Mouse (Mus musculus): ENCODE measurements around the gene Hba-a2. TPM values are rescaled to one million over a fixed set of nuclear protein-coding genes. Genes with fewer than 3 reads are reported as not detected.
"Not testable (repeated sequence)": the region's sequence is repeated elsewhere in the genome, so short reads cannot be mapped to it uniquely, and the experiment has no call there.

Gene Hba-a2
- polyA plus RNA-seq, 1 experiment from 2014 or later, result 27,825 TPM

DNA sequence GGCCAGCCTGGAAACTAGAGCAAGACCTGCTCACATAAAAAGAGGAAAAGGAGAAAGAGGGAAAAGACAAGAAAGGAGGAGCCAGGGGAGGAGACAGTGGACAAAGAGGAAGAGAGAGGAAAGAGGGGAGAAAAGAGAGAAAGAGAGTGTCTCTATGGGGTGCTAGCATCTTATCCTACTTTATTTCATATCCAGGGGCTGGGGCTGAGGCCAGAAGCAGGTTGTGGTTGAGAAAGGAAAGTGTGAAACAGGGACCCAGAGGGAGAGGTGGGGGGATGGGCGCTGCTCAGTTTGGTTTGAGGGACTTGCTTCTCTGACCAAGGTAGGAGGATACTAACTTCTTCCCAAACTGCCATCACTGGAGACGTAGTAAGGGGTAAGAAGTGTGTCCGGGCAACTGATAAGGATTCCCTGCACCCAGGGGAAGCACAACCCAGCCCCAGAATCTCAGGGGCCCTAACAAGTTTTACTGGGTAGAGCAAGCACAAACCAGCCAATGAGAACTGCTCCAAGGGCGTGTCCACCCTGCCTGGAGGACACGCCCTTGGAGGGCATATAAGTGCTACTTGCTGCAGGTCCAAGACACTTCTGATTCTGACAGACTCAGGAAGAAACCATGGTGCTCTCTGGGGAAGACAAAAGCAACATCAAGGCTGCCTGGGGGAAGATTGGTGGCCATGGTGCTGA lies 13.1 kb upstream of the Hba-a2 start, which contains the start of gene Hba-a1:
Gene Hba-a1 (plus strand): TSS at position 421 of the 687 bp plus-strand sequence.
- H3K4me2 ChIP-seq; H3K4me3 ChIP-seq; H3K4me1 ChIP-seq (replicated peaks); H3K36me3 ChIP-seq; H3K9ac ChIP-seq; H3K9me3 ChIP-seq (replicated peaks): not testable (repeated sequence)
- peak within 1 kb of the TSS; percentile 75 for H3K27ac ChIP-seq (ENCODE audit: poor library complexity, severe bottlenecking)
- peaks cover 42% of the 10 kb centered on the region for H3K27me3 ChIP-seq (replicated peaks)
- ATAC-seq (ENCODE audit: insufficient number of reproducible peaks, low FRiP score), result peak; percentile 83
- WGBS, result 71% methylated on average over 1 of the region's 5 CpGs

DNA sequence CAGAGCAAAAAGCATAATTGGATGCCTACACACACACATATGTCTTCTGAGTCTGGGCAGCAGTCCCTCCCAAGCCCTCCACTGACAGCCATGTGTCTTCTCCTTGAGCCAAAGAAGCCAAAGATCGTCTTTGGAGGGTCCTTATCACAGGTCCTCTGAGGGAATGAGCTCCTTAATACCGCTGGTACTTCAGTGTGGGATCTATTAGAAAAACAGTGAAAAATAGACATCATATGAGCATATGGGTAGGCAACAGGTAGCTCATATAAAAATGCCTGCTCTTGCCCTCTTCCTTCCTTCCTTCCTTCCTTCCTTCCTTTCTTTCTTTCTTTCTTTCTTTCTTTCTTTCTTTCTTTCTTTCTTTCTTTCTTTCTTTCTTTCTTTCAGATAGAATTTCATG lies 11.7 kb upstream of the Hba-a2 start:
- peak; percentile 4; the same call in 1 of the 2 replicates for ATAC-seq (ENCODE audit: insufficient number of reproducible peaks, low FRiP score)
- WGBS, result 35% methylated on average over 2 of the region's 2 CpGs
- not testable (repeated sequence) for H3K4me3 ChIP-seq; H3K9me3 ChIP-seq (replicated peaks); H3K4me1 ChIP-seq (replicated peaks); H3K27ac ChIP-seq (ENCODE audit: poor library complexity, severe bottlenecking); H3K4me2 ChIP-seq; H3K9ac ChIP-seq; H3K36me3 ChIP-seq
- H3K27me3 ChIP-seq (replicated peaks), result peaks cover 37% of the 10 kb centered on the region

DNA sequence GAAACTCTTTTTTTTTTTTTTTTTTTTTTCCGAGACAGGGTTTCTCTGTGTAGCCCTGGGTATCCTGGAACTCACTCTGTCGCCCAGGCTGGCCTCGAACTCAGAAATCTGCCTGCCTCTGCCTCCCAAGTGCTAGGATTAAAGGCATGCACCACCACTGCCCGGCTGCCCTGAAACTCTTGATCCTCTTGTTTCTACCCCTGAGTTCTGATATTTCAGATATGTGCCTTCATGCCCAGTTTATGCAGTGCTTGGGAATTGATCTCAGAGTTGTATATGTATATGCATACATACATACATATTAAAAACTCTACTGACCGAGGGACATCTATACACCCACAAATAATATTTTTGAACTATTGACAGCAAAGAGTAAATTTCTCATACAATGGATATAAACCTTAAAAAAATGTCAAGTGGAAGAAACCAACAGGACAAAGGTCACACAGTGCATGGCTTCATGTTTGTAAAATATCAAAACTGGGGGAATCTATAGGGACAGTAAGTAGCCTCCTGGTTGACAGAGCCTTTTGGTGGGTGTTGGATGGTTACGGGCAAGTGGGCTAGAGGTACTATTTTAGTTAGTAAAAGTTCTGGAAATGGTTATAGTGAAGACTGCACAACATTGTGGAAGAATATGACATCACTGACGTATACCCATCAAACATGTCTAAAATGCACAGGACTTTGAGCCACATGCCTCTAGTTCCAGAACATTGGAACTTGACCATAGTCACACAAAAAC lies 11.1 kb upstream of the Hba-a2 start:
- no peaks in the 10 kb centered on the region for H3K9me3 ChIP-seq (replicated peaks)
- H3K4me3 ChIP-seq, result no peak overlapping the region
- WGBS, result 67% methylated on average over 7 of the region's 7 CpGs
- no peak overlapping the region for H3K27ac ChIP-seq (ENCODE audit: poor library complexity, severe bottlenecking)
- H3K4me2 ChIP-seq, result no peak overlapping the region
- H3K9ac ChIP-seq, result no peak overlapping the region
- peaks cover 32% of the 10 kb centered on the region for H3K27me3 ChIP-seq (replicated peaks)
- no peaks in the 10 kb centered on the region for H3K4me1 ChIP-seq (replicated peaks)
- no peaks in the 10 kb centered on the region for H3K36me3 ChIP-seq
- ATAC-seq (ENCODE audit: insufficient number of reproducible peaks, low FRiP score), result peak; percentile 46

DNA sequence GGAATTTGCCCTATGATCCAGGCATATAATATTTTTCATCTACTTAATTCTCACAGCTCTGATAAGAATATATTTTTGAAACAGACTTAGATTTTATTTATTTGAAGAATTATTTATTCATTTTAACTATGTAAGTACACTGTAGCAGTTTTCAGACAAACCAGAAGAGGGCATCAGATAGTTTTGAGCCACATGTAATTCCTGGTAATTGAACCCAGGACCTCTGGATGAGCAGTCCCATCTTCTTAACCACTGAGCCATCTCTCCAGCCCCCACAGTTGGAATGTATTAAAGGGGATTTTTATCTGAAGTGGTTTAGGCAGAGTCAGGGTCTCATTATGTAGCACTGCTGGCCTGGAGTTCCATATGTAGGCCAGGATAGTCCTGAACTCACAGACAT lies 10.4 kb upstream of the Hba-a2 start:
- ATAC-seq (ENCODE audit: insufficient number of reproducible peaks, low FRiP score); H3K27ac ChIP-seq (ENCODE audit: poor library complexity, severe bottlenecking): not testable (repeated sequence)
- peaks cover 25% of the 10 kb centered on the region for H3K27me3 ChIP-seq (replicated peaks)

DNA sequence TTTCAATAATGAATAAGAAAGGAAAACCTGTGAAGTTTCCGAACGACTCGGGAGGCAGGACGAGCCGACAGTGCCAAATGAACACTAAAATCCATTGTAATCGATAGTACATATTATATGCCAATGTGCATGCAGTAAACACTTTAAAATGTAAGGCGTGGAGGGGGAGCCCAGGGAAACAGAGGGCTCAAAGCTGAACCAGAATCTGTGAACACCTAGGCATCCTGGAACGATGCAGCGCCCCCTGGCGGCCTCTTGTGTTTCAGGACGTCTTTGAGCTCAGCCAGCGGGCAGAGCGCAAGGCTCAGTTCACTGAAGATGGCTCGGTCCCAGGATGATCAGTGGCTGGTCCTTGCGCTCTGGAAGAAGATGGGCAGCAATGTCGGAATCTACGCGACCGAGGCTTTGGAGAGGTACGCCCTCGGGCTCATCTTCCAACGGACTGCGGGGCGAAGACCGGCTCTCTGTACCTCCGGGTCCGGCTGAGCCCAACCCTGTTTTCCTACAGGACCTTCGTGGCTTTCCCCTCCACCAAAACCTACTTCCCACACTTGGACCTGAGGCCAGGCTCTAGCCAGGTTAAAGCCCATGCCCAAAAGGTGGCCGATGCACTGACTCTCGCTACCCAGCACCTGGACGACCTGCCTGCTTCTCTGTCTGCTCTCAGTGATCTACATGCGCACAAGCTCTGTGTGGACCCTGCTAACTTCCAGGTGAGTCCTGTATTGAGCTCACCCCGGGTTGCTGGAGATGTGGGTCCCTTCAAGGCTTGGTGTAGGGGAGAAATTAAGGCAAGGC lies 9.4 kb upstream of the Hba-a2 start, which contains the start of gene Hbq1b:
Gene Hbq1b (plus strand): TSS at position 271 of the 798 bp plus-strand sequence.
- peak within 1 kb of the TSS; percentile 20 for H3K4me3 ChIP-seq
- peaks cover 16% of the 10 kb centered on the region for H3K27me3 ChIP-seq (replicated peaks)
- WGBS, result 18% methylated on average over 32 of the region's 33 CpGs
- not testable (repeated sequence) for H3K9me3 ChIP-seq (replicated peaks); H3K4me1 ChIP-seq (replicated peaks); H3K36me3 ChIP-seq
- peak within 1 kb of the TSS; percentile 35; the same call in 1 of the 2 replicates for H3K9ac ChIP-seq
- ATAC-seq (ENCODE audit: insufficient number of reproducible peaks, low FRiP score), result peak; percentile 40; the same call in 1 of the 2 replicates
- peak within 1 kb of the TSS; percentile 39; the same call in 1 of the 2 replicates for H3K27ac ChIP-seq (ENCODE audit: poor library complexity, severe bottlenecking)
- peak within 1 kb of the TSS; percentile 59 for H3K4me2 ChIP-seq

More for the DNA sequence above, 10.4 kb upstream of the Hba-a2 start:
- H3K9ac ChIP-seq; H3K4me2 ChIP-seq; H3K4me1 ChIP-seq (replicated peaks); H3K9me3 ChIP-seq (replicated peaks); H3K36me3 ChIP-seq; H3K4me3 ChIP-seq: not testable (repeated sequence)

DNA sequence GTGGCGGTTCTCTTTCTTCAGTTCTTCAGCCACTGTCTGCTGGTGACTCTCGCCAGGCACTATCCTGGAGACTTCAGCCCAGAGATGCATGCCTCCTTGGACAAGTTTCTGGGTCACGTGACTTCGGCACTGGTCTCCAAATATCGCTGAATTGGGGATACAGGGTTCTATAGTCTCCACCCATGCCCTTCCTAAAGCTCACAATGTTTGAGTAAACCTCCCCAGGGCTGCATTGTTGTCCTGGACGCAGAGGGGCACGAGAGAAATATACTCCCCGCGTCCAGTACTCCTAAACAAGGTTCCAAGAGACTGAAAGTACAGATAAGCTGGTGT lies 8.8 kb upstream of the Hba-a2 start:
- Histone ChIP-seq H3K36me3 (no peaks in the 10 kb centered on the region), H3K4me3 (peak overlapping the region; percentile 20), H3K9ac (no peak overlapping the region), H3K27me3 (replicated peaks) (peaks cover 15% of the 10 kb centered on the region), H3K4me1 (replicated peaks) (no peaks in the 10 kb centered on the region), H3K9me3 (replicated peaks) (no peaks in the 10 kb centered on the region), H3K4me2 (no peak overlapping the region), H3K27ac (ENCODE audit: poor library complexity, severe bottlenecking) (peak overlapping the region; percentile 39; the same call in 1 of the 2 replicates)
- 63% methylated on average over 9 of the region's 9 CpGs for WGBS
- no peak for ATAC-seq (ENCODE audit: insufficient number of reproducible peaks, low FRiP score)

DNA sequence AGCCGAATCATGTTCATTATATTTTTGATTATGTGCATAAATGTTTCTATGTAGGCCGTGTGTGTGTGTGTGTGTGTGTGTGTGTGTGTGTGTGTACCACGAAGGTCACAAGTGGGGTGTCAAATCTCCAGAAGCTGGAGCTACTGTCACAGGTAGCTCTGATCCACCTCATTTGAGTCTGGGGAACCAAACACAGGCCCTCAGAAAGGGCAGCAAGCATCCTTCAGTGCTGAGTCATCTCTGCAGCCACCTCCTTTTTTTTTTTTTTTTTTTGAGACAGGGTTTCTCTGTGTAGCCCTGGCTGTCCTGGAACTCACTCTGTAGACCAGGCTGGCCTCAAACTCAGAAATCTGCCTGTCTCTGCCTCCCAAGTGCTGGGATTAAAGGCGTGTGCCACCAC lies 3.5 kb upstream of the Hba-a2 start:
- WGBS, result 87% methylated on average over 4 of the region's 4 CpGs
- H3K4me1 ChIP-seq (replicated peaks); H3K4me3 ChIP-seq; H3K4me2 ChIP-seq; H3K36me3 ChIP-seq; H3K9me3 ChIP-seq (replicated peaks); H3K27me3 ChIP-seq (replicated peaks): not testable (repeated sequence)
- H3K9ac ChIP-seq, result 0 out of 2 replicates have a peak overlapping the region, but pooled peaks have one; percentile 24
- ATAC-seq (ENCODE audit: insufficient number of reproducible peaks, low FRiP score), result 0 out of 2 replicates have a peak, but pooled peaks have one; percentile 26
- 0 out of 2 replicates have a peak overlapping the region, but pooled peaks have one; percentile 6 for H3K27ac ChIP-seq (ENCODE audit: poor library complexity, severe bottlenecking)

DNA sequence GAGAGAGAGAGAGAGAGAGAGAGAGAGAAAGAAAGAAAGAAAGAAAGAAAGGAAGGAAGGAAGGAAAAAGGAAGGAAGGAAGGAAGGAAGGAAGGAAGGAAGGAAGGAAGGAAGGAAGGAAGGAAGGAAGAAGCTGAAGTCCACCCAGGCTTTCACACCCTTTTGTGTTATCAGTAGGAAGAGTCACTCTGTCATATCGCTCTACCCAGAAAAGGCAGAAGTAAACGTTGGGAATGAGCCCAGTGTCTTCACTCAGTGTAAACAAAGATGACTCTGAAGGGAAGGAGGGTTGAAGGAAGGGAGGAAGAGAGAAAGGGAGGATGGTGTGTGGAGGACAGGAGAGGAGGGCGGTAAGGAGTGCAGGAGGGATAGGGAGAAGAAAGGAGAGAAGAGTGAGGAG lies 2.8 kb upstream of the Hba-a2 start:
- Histone ChIP-seq H3K27ac (ENCODE audit: poor library complexity, severe bottlenecking) (peak overlapping the region; percentile 27; the same call in 1 of the 2 replicates), H3K4me2 (0 out of 2 replicates have a peak overlapping the region, but pooled peaks have one; percentile 0)
- not testable (repeated sequence) for H3K36me3 ChIP-seq; H3K27me3 ChIP-seq (replicated peaks); H3K4me1 ChIP-seq (replicated peaks); H3K9ac ChIP-seq; H3K9me3 ChIP-seq (replicated peaks); H3K4me3 ChIP-seq
- 46% methylated on average over 3 of the region's 3 CpGs for WGBS
- ATAC-seq (ENCODE audit: insufficient number of reproducible peaks, low FRiP score), result peak; percentile 13; the same call in 1 of the 2 replicates

DNA sequence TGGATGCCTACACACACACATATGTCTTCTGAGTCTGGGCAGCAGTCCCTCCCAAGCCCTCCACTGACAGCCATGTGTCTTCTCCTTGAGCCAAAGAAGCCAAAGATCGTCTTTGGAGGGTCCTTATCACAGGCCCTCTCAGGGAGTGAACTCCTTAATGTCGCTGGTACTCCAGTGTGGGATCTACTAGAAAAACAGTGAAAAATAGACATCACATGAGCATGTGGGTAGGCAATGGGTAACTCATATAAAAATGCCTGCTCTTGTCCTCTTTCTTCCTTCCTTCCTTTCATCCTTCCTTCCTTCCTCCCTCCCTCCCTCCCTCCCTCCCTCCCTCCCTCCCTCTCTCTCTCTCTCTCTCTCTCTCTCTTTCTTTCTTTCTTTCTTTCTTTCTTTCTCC lies 1.1 kb downstream of the Hba-a2 start:
- 18% methylated on average over 2 of the region's 2 CpGs for WGBS
- not testable (repeated sequence) for H3K4me3 ChIP-seq; H3K9me3 ChIP-seq (replicated peaks); H3K27ac ChIP-seq (ENCODE audit: poor library complexity, severe bottlenecking); H3K9ac ChIP-seq; H3K4me1 ChIP-seq (replicated peaks); H3K4me2 ChIP-seq; ATAC-seq (ENCODE audit: insufficient number of reproducible peaks, low FRiP score); H3K36me3 ChIP-seq
- peaks cover 22% of the 10 kb centered on the region for H3K27me3 ChIP-seq (replicated peaks)

DNA sequence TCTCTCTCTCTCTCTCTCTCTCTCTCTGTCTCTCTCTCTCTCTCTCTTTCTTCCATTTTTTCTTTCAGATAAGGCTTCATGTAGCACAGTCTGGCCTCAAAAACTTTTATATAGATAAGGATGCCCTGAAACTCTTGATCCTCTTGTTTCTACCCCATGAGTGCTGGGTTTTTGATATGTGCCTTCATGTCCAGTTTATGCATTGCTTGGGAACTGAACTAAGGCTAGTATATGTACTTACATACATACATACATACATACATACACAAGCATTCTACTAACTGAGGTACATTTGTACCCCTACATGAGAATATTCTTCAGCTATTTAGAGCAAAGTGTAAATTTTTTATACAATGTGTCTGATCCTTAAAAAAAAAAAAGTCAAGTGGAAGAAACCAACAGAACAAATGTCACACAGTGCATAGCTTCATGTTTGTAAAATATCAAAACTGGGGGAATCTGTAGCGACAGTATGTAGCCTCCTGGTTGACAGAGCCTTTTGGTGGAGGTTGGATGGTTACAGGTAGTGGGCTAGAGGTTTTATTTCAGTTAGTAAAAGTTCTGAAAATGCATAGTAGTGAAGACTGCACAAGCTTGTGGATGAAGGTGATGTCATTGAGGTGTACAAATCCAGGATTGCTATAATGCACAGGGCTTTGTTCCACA lies 1.7 kb downstream of the Hba-a2 start:
- H3K4me3 ChIP-seq, result no peak overlapping the region
- H3K4me2 ChIP-seq, result no peak overlapping the region
- ATAC-seq (ENCODE audit: insufficient number of reproducible peaks, low FRiP score), result no peak

More for the DNA sequence above, 1.7 kb downstream of the Hba-a2 start:
- Histone ChIP-seq H3K27me3 (replicated peaks) (peaks cover 25% of the 10 kb centered on the region), H3K27ac (ENCODE audit: poor library complexity, severe bottlenecking) (no peak overlapping the region), H3K9me3 (replicated peaks) (no peaks in the 10 kb centered on the region), H3K9ac (no peak overlapping the region), H3K4me1 (replicated peaks) (no peaks in the 10 kb centered on the region), H3K36me3 (no peaks in the 10 kb centered on the region)
- WGBS, result 78% methylated on average over 1 of the region's 1 CpGs
